Mouse (Mus musculus): ENCODE results near the gene Cfap100. TPM values are rescaled to one million over a fixed set of nuclear protein-coding genes. Genes with fewer than 3 reads are reported as not detected.

Gene Cfap100
- 0.30 and 0.34 TPM in 2 replicates for polyA plus RNA-seq (2015; fragmentation: Nextera tagmentation; extraction: Ambion mirVana)

GRCm38 (mm10) chr6:90428380-90428974 lies at the start of gene Cfap100:
Cfap100 (minus strand) TSS chr6:90428797.
- DNase-seq (ENCODE audit: low spot score) (peak; percentile 81), ATAC-seq (ENCODE audit: low FRiP score, low TSS enrichment) (peak; percentile 79)
- H3K9ac ChIP-seq (ENCODE audit: low read length): peak within 1 kb of the TSS; percentile 43
- H3K27me3 ChIP-seq (ENCODE audit: control insufficient read depth, insufficient read depth, low read length): no peaks in the 10 kb centered on the region
- no peaks in the 10 kb centered on the region for H3K9me3 ChIP-seq (ENCODE audit: control insufficient read depth, low read length)
- 1% methylated on average over 31 of the region's 31 CpGs for WGBS
- H3K36me3 ChIP-seq (ENCODE audit: control insufficient read depth, insufficient read depth, low read length): no peaks in the 10 kb centered on the region
- H3K4me1 ChIP-seq (replicated peaks; ENCODE audit: control insufficient read depth, insufficient read depth): no peaks in the 10 kb centered on the region; the same call in 1 of the 2 replicates
- no peak for TF ChIP-seq EP300 (optimal IDR thresholded peaks at IDR 0.05)
- peak; percentile 81 for TF ChIP-seq CTCF (IDR thresholded peaks at IDR 0.05; ENCODE audit: low read depth)
- H3K4me3 ChIP-seq (ENCODE audit: low read depth, low read length): peak within 1 kb of the TSS; percentile 39
- H3K27ac ChIP-seq (replicated peaks): 0 out of 2 replicates have a peak within 1 kb of the TSS, but pooled peaks have one; percentile 18
- H3K4me2 ChIP-seq (replicated peaks; ENCODE audit: low read depth): peak within 1 kb of the TSS; percentile 79

- Histone ChIP-seq H3K27ac (replicated peaks) (no peak overlapping the region), H3K4me1 (replicated peaks; ENCODE audit: control insufficient read depth, insufficient read depth) (no peaks in the 10 kb centered on the region), H3K9me3 (ENCODE audit: control insufficient read depth, low read length) (no peaks in the 10 kb centered on the region), H3K4me3 (ENCODE audit: low read depth, low read length) (no peak overlapping the region), H3K36me3 (ENCODE audit: control insufficient read depth, insufficient read depth, low read length) (no peaks in the 10 kb centered on the region), H3K27me3 (ENCODE audit: control insufficient read depth, insufficient read depth, low read length) (no peaks in the 10 kb centered on the region), H3K4me2 (replicated peaks; ENCODE audit: low read depth) (no peak overlapping the region), H3K9ac (ENCODE audit: low read length) (no peak overlapping the region)
- WGBS: 44% methylated on average over 14 of the region's 14 CpGs
- no peak for TF ChIP-seq CTCF (IDR thresholded peaks at IDR 0.05; ENCODE audit: low read depth)
- no peak for TF ChIP-seq EP300 (optimal IDR thresholded peaks at IDR 0.05)
- peak; percentile 62; the same call in 1 of the 2 replicates for ATAC-seq (ENCODE audit: low FRiP score, low TSS enrichment)
- no peak for DNase-seq (ENCODE audit: low spot score)
Observed at GRCm38 (mm10) chr6:90476941-90477518, 48.4 kb upstream of the Cfap100 start.

DNA sequence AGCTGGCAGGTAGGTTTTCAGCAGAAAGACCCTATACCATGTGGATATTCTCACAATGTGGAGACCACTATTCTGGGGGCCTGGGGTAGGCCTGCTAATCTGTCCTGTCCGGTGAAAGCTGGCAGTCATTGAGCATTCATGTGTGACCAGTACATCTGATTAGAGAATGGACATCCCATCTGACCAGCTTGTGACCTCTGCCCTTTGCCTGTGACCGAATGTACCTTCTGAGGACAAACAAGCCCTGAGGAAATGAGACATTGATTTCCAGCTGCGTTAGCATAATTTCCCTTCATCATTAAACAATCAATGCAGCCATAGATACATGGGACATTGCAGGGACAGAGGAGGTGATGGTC lies 47.2 kb upstream of the Cfap100 start:
- Histone ChIP-seq H3K36me3 (ENCODE audit: control insufficient read depth, insufficient read depth, low read length) (no peaks in the 10 kb centered on the region), H3K4me3 (ENCODE audit: low read depth, low read length) (no peak overlapping the region), H3K27me3 (ENCODE audit: control insufficient read depth, insufficient read depth, low read length) (no peaks in the 10 kb centered on the region), H3K4me1 (replicated peaks; ENCODE audit: control insufficient read depth, insufficient read depth) (peaks cover 5% of the 10 kb centered on the region), H3K9me3 (ENCODE audit: control insufficient read depth, low read length) (no peaks in the 10 kb centered on the region), H3K4me2 (replicated peaks; ENCODE audit: low read depth) (no peak overlapping the region), H3K27ac (replicated peaks) (no peak overlapping the region), H3K9ac (ENCODE audit: low read length) (no peak overlapping the region)
- no peak for TF ChIP-seq CTCF (IDR thresholded peaks at IDR 0.05; ENCODE audit: low read depth)
- no peak for TF ChIP-seq EP300 (optimal IDR thresholded peaks at IDR 0.05)
- ATAC-seq (ENCODE audit: low FRiP score, low TSS enrichment) (no peak), DNase-seq (ENCODE audit: low spot score) (no peak)
- 77% methylated on average over 3 of the region's 3 CpGs for WGBS

- no peak for ATAC-seq (ENCODE audit: low FRiP score, low TSS enrichment)
- Histone ChIP-seq H3K4me2 (replicated peaks; ENCODE audit: low read depth) (no peak overlapping the region), H3K27me3 (ENCODE audit: control insufficient read depth, insufficient read depth, low read length) (no peaks in the 10 kb centered on the region), H3K4me3 (ENCODE audit: low read depth, low read length) (no peak overlapping the region), H3K9me3 (ENCODE audit: control insufficient read depth, low read length) (no peaks in the 10 kb centered on the region), H3K27ac (replicated peaks) (no peak overlapping the region), H3K4me1 (replicated peaks; ENCODE audit: control insufficient read depth, insufficient read depth) (peaks cover 6% of the 10 kb centered on the region), H3K36me3 (ENCODE audit: control insufficient read depth, insufficient read depth, low read length) (no peaks in the 10 kb centered on the region), H3K9ac (ENCODE audit: low read length) (no peak overlapping the region)
- 83% methylated on average over 4 of the region's 4 CpGs for WGBS
- DNase-seq (ENCODE audit: low spot score): no peak
- no peak for TF ChIP-seq CTCF (IDR thresholded peaks at IDR 0.05; ENCODE audit: low read depth)
- no peak for TF ChIP-seq EP300 (optimal IDR thresholded peaks at IDR 0.05)
Observed at GRCm38 (mm10) chr6:90475176-90475853, 46.7 kb upstream of the Cfap100 start.

DNA sequence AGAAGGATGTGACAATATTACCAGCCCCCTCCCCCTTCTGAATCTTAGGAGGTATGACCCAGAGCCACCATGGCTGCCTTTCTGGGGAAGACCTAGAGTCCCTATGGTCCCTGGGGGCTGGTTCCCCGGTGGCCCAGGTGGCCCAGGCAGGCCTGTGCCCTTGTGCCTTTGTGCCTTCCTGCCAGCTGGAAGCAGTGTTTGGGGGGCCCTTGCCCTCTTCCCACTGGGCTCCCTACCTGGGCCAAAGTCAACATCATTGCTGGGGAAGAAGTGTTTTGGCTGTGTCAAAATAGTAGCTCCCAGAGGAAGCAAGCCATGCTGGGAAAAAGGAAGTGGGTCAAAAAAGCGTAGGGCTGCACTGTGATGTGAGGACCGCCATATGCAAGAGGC lies 45.8 kb upstream of the Cfap100 start:
- 0 out of 2 replicates have a peak, but pooled peaks cover 3% of the 10 kb centered on the region for H3K36me3 ChIP-seq (ENCODE audit: control insufficient read depth, insufficient read depth, low read length)
- no peak overlapping the region for H3K27ac ChIP-seq (replicated peaks)
- DNase-seq (ENCODE audit: low spot score): no peak
- H3K4me1 ChIP-seq (replicated peaks; ENCODE audit: control insufficient read depth, insufficient read depth): peaks cover 6% of the 10 kb centered on the region
- H3K4me2 ChIP-seq (replicated peaks; ENCODE audit: low read depth): no peak overlapping the region
- TF ChIP-seq CTCF (IDR thresholded peaks at IDR 0.05; ENCODE audit: low read depth) (no peak), EP300 (optimal IDR thresholded peaks at IDR 0.05) (no peak)
- no peak overlapping the region for H3K9ac ChIP-seq (ENCODE audit: low read length)
- H3K27me3 ChIP-seq (ENCODE audit: control insufficient read depth, insufficient read depth, low read length): no peaks in the 10 kb centered on the region
- no peaks in the 10 kb centered on the region for H3K9me3 ChIP-seq (ENCODE audit: control insufficient read depth, low read length)
- 83% methylated on average over 3 of the region's 3 CpGs for WGBS
- H3K4me3 ChIP-seq (ENCODE audit: low read depth, low read length): no peak overlapping the region
- no peak for ATAC-seq (ENCODE audit: low FRiP score, low TSS enrichment)

All from stomach, postnatal 0 days (tissue).